Mouse (Mus musculus): ENCODE data around the gene Tma7. TPM values are rescaled to one million over a fixed set of nuclear protein-coding genes. Genes with fewer than 3 reads are reported as not detected.

Gene Tma7
- polyA plus RNA-seq, 1 experiment, result 294 TPM

DNA sequence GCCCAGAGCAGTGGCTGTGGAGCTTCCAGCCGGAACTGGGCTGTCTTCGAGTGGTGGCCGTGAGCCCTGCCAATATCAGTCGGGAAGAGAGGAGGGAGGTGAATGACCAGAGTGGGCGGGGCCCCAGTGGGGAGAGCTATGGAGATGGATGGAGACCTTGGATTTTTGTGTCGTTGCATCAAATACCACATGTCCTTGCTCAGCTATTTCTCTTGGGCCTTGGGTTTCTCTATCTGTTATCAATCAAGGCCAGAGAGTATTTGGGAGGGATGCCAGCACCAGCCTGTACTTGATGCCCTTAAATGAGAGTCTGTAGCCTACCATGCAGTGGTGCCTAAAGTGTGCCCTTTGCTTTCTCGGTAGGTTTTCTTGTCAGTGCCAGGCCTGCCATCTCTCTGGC, 20.9 kb upstream of the Tma7 start:
- Histone ChIP-seq H3K27me3 (ENCODE audit: control insufficient read depth, insufficient read depth, insufficient read length) (no peaks in the 10 kb centered on the region), H3K79me3 (ENCODE audit: low read depth) (no peaks in the 10 kb centered on the region), H3K79me2 (ENCODE audit: control insufficient read depth, insufficient read depth) (no peaks in the 10 kb centered on the region), H3K4me3 (ENCODE audit: insufficient read depth, poor library complexity, severe bottlenecking) (no peak overlapping the region), H3K36me3 (ENCODE audit: control insufficient read depth, insufficient read depth) (no peaks in the 10 kb centered on the region), H3ac (ENCODE audit: control insufficient read depth, insufficient read length, low read depth) (no peak overlapping the region)
- TF ChIP-seq USF1 (IDR thresholded peaks at IDR 0.05; ENCODE audit: low read depth), result no peak
- TF ChIP-seq MYOD1 (IDR thresholded peaks at IDR 0.05; ENCODE audit: control insufficient read depth, insufficient read length, low read depth), result no peak
- no peak for TF ChIP-seq FOSL1 (IDR thresholded peaks at IDR 0.05; ENCODE audit: insufficient read depth, low read length, poor library complexity, severe bottlenecking)
- TF ChIP-seq MAX (IDR thresholded peaks at IDR 0.05), result no peak
- TF ChIP-seq CTCF (IDR thresholded peaks at IDR 0.05; ENCODE audit: control insufficient read depth, insufficient read depth, insufficient read length), result no peak
- no peak for TF ChIP-seq CEBPB (IDR thresholded peaks at IDR 0.05; ENCODE audit: low read depth)
- no peak for TF ChIP-seq MYOG (IDR thresholded peaks at IDR 0.05; ENCODE audit: control insufficient read depth, extremely low read depth, insufficient read length)

DNA sequence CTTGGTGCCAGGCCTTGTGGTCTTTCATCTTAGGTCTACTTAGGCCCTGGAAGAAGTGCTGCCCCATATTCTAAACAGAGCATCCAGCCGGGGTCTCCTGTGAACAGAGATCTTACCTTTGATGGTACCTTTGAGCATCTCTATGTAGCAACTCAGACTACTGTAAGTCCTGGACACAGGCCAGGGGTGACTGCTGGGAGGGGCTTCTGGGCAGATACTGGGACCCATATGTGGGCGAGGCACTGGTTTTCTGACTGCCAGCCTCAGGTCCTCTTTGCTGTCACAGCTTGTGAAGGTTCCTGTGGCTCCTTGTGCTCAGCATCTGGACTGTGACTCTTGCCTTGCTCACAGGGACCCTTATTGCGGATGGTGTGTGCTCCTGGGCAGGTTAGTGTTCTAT, 20.2 kb upstream of the Tma7 start:
- Histone ChIP-seq H3K36me3 (ENCODE audit: control insufficient read depth, insufficient read depth) (no peaks in the 10 kb centered on the region), H3K27me3 (ENCODE audit: control insufficient read depth, insufficient read depth, insufficient read length) (no peaks in the 10 kb centered on the region)
- TF ChIP-seq MYOG (IDR thresholded peaks at IDR 0.05; ENCODE audit: control insufficient read depth, extremely low read depth, insufficient read length) (no peak), MYOD1 (IDR thresholded peaks at IDR 0.05; ENCODE audit: control insufficient read depth, insufficient read length, low read depth) (no peak), CEBPB (IDR thresholded peaks at IDR 0.05; ENCODE audit: low read depth) (no peak)

GRCm38 (mm10) chr9:109101933-109102445, 19.6 kb upstream of the Tma7 start:
- H3K79me2 ChIP-seq (ENCODE audit: control insufficient read depth, insufficient read depth), result peaks cover under 1% of the 10 kb centered on the region
- no peaks in the 10 kb centered on the region for H3K79me3 ChIP-seq (ENCODE audit: low read depth)
- no peak overlapping the region for H3ac ChIP-seq (ENCODE audit: control insufficient read depth, insufficient read length, low read depth)
- no peak overlapping the region for H3K4me3 ChIP-seq (ENCODE audit: insufficient read depth, poor library complexity, severe bottlenecking)
- no peaks in the 10 kb centered on the region for H3K27me3 ChIP-seq (ENCODE audit: control insufficient read depth, insufficient read depth, insufficient read length)
- TF ChIP-seq CTCF (IDR thresholded peaks at IDR 0.05; ENCODE audit: control insufficient read depth, insufficient read depth, insufficient read length) (no peak), MAX (IDR thresholded peaks at IDR 0.05) (no peak), MYOG (IDR thresholded peaks at IDR 0.05; ENCODE audit: control insufficient read depth, extremely low read depth, insufficient read length) (no peak), USF1 (IDR thresholded peaks at IDR 0.05; ENCODE audit: low read depth) (no peak), CEBPB (IDR thresholded peaks at IDR 0.05; ENCODE audit: low read depth) (no peak), MYOD1 (IDR thresholded peaks at IDR 0.05; ENCODE audit: control insufficient read depth, insufficient read length, low read depth) (no peak)
- no peaks in the 10 kb centered on the region for H3K36me3 ChIP-seq (ENCODE audit: control insufficient read depth, insufficient read depth)

More for the DNA sequence above, 20.2 kb upstream of the Tma7 start:
- H3K79me2 ChIP-seq (ENCODE audit: control insufficient read depth, insufficient read depth), result no peaks in the 10 kb centered on the region
- H3ac ChIP-seq (ENCODE audit: control insufficient read depth, insufficient read length, low read depth), result no peak overlapping the region
- no peak overlapping the region for H3K4me3 ChIP-seq (ENCODE audit: insufficient read depth, poor library complexity, severe bottlenecking)
- H3K79me3 ChIP-seq (ENCODE audit: low read depth), result no peaks in the 10 kb centered on the region

DNA sequence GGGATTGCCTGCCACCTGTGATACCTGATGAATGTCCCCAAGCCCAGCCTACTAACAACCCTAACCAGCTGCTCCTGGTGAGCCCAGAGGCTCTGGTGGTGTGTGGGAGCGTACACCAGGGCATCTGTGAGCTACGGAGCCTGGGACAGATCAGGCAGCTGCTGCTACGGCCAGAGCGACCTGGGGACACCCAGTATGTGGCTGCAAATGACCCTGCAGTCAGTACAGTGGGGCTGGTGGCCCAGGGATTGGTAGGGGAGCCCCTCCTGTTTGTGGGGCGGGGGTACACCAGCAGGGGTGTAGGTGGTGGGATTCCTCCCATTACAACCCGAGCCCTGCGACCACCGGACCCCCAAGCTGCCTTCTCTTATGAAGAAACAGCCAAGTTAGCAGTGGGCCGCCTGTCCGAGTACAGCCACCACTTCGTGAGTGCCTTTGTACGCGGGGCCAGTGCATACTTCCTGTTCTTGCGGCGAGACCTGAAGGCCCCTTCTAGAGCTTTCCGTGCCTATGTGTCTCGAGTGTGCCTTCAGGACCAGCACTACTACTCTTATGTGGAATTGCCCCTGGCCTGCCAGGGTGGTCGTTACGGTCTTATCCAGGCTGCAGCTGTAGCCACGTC, 18.0 kb upstream of the Tma7 start:
- TF ChIP-seq MYOD1 (IDR thresholded peaks at IDR 0.05; ENCODE audit: control insufficient read depth, insufficient read length, low read depth), result no peak
- TF ChIP-seq FOSL1 (IDR thresholded peaks at IDR 0.05; ENCODE audit: insufficient read depth, low read length, poor library complexity, severe bottlenecking), result no peak
- no peak for TF ChIP-seq CEBPB (IDR thresholded peaks at IDR 0.05; ENCODE audit: low read depth)
- TF ChIP-seq CTCF (IDR thresholded peaks at IDR 0.05; ENCODE audit: control insufficient read depth, insufficient read depth, insufficient read length), result no peak
- TF ChIP-seq MAX (IDR thresholded peaks at IDR 0.05), result no peak
- TF ChIP-seq USF1 (IDR thresholded peaks at IDR 0.05; ENCODE audit: low read depth), result no peak
- no peak for TF ChIP-seq MYOG (IDR thresholded peaks at IDR 0.05; ENCODE audit: control insufficient read depth, extremely low read depth, insufficient read length)
- Histone ChIP-seq H3K4me3 (ENCODE audit: insufficient read depth, poor library complexity, severe bottlenecking) (no peak overlapping the region), H3K36me3 (ENCODE audit: control insufficient read depth, insufficient read depth) (no peaks in the 10 kb centered on the region), H3K79me2 (ENCODE audit: control insufficient read depth, insufficient read depth) (peaks cover 7% of the 10 kb centered on the region), H3ac (ENCODE audit: control insufficient read depth, insufficient read length, low read depth) (no peak overlapping the region), H3K27me3 (ENCODE audit: control insufficient read depth, insufficient read depth, insufficient read length) (no peaks in the 10 kb centered on the region), H3K79me3 (ENCODE audit: low read depth) (no peaks in the 10 kb centered on the region)

GRCm38 (mm10) chr9:109098969-109099368, 16.6 kb upstream of the Tma7 start:
- no peak for TF ChIP-seq MAX (IDR thresholded peaks at IDR 0.05)
- TF ChIP-seq MYOD1 (IDR thresholded peaks at IDR 0.05; ENCODE audit: control insufficient read depth, insufficient read length, low read depth), result no peak
- no peak for TF ChIP-seq MYOG (IDR thresholded peaks at IDR 0.05; ENCODE audit: control insufficient read depth, extremely low read depth, insufficient read length)
- no peak for TF ChIP-seq CEBPB (IDR thresholded peaks at IDR 0.05; ENCODE audit: low read depth)
- H3K4me3 ChIP-seq (ENCODE audit: insufficient read depth, poor library complexity, severe bottlenecking), result no peak overlapping the region
- no peaks in the 10 kb centered on the region for H3K79me3 ChIP-seq (ENCODE audit: low read depth)
- H3K36me3 ChIP-seq (ENCODE audit: control insufficient read depth, insufficient read depth), result no peaks in the 10 kb centered on the region
- H3ac ChIP-seq (ENCODE audit: control insufficient read depth, insufficient read length, low read depth), result no peak overlapping the region
- H3K79me2 ChIP-seq (ENCODE audit: control insufficient read depth, insufficient read depth), result peaks cover 7% of the 10 kb centered on the region
- H3K27me3 ChIP-seq (ENCODE audit: control insufficient read depth, insufficient read depth, insufficient read length), result no peaks in the 10 kb centered on the region

- no peak for TF ChIP-seq MYOD1 (IDR thresholded peaks at IDR 0.05; ENCODE audit: control insufficient read depth, insufficient read length, low read depth)
- TF ChIP-seq USF1 (IDR thresholded peaks at IDR 0.05; ENCODE audit: low read depth), result no peak
- TF ChIP-seq CEBPB (IDR thresholded peaks at IDR 0.05; ENCODE audit: low read depth), result no peak
- TF ChIP-seq CTCF (IDR thresholded peaks at IDR 0.05; ENCODE audit: control insufficient read depth, insufficient read depth, insufficient read length), result no peak
- no peak for TF ChIP-seq MYOG (IDR thresholded peaks at IDR 0.05; ENCODE audit: control insufficient read depth, extremely low read depth, insufficient read length)
- TF ChIP-seq MAX (IDR thresholded peaks at IDR 0.05), result no peak
- TF ChIP-seq FOSL1 (IDR thresholded peaks at IDR 0.05; ENCODE audit: insufficient read depth, low read length, poor library complexity, severe bottlenecking), result no peak
- Histone ChIP-seq H3K36me3 (ENCODE audit: control insufficient read depth, insufficient read depth) (no peaks in the 10 kb centered on the region), H3K79me2 (ENCODE audit: control insufficient read depth, insufficient read depth) (peaks cover 7% of the 10 kb centered on the region), H3K79me3 (ENCODE audit: low read depth) (no peaks in the 10 kb centered on the region), H3K27me3 (ENCODE audit: control insufficient read depth, insufficient read depth, insufficient read length) (no peaks in the 10 kb centered on the region), H3K4me3 (ENCODE audit: insufficient read depth, poor library complexity, severe bottlenecking) (no peak overlapping the region), H3ac (ENCODE audit: control insufficient read depth, insufficient read length, low read depth) (no peak overlapping the region)
Measured at GRCm38 (mm10) chr9:109098366-109098765, 16.0 kb upstream of the Tma7 start.

Data from C2C12 (cell line).